Mouse (Mus musculus) layer of hippocampus, adult 8-10 months (tissue): Measurements from ENCODE around the gene Tctn1. TPM values are rescaled to one million over a fixed set of nuclear protein-coding genes. Genes with fewer than 3 reads are reported as not detected.

Experiments
- total RNA-seq, 4 experiments: library from RNA; stranded (reverse); gene quantifications; 2 replicates each; pipeline ENCODE4 v1.2.4; 2022

The Tctn1 gene
- total RNA-seq, 4 experiments from 2014 or later = 14.7 to 17.7 (median 16.1) TPM

Other genes starting within 250 kb of the Tctn1 start
- 10 to 100 TPM; 41.0 to 48.6 (median 45.2) TPM for gene Cux2, start 214.4 kb downstream of the Tctn1 start, total RNA-seq
- 1 to 10 TPM in 3 of 4 experiments, under 1 TPM in 1; 0.80 to 4.7 (median 2.9) TPM for gene Myl2, start 163.5 kb downstream of the Tctn1 start, total RNA-seq
- 1 to 10 TPM in 1 of 4 experiments, under 1 TPM in 3; 0.29 to 1.7 (median 0.48) TPM for gene Ccdc63, start 123.6 kb downstream of the Tctn1 start, total RNA-seq
- 100 to 1,000 TPM; 165 to 238 (median 203) TPM for gene Ppp1cc, start 106.2 kb downstream of the Tctn1 start, total RNA-seq
- gene Hvcn1, start 57.7 kb downstream of the Tctn1 start, total RNA-seq = 10 to 100 TPM in 2 of 4 experiments, 1 to 10 TPM in 2; 2.1 to 22.9 (median 8.2) TPM
- gene Pptc7, start 19.9 kb upstream of the Tctn1 start, total RNA-seq = 10 to 100 TPM; 41.0 to 48.0 (median 43.7) TPM
- 1 to 10 TPM; 3.2 to 5.0 (median 4.1) TPM for gene Rad9b, start 89.8 kb upstream of the Tctn1 start, total RNA-seq
- gene Vps29, start 89.9 kb upstream of the Tctn1 start, total RNA-seq = 100 to 1,000 TPM; 164 to 207 (median 188) TPM
- 10 to 100 TPM; 20.7 to 29.4 (median 27.1) TPM for gene Gpn3, start 107.4 kb upstream of the Tctn1 start, total RNA-seq
- 10 to 100 TPM; 70.9 to 74.0 (median 72.8) TPM for gene Fam216a, start 107.9 kb upstream of the Tctn1 start, total RNA-seq
- 100 to 1,000 TPM; 232 to 259 (median 252) TPM for gene Arpc3, start 127.4 kb upstream of the Tctn1 start, total RNA-seq
- 10 to 100 TPM; 33.0 to 39.2 (median 36.3) TPM for gene Anapc7, start 157.2 kb upstream of the Tctn1 start, total RNA-seq
- 100 to 1,000 TPM; 558 to 681 (median 612) TPM for gene Atp2a2, start 237.8 kb upstream of the Tctn1 start, total RNA-seq